Mouse (Mus musculus) B cell, adult (primary cell): ENCODE measurements around the gene Hmces. TPM values are rescaled to one million over a fixed set of nuclear protein-coding genes. Genes with fewer than 3 reads are reported as not detected.

ENCODE experiments used
- total RNA-seq: library from RNA; stranded (reverse); gene quantifications from 4 replicates; pipeline ENCODE4 v1.2.4, GENCODE M21; 2023; ENCODE audit not compliant: inconsistent age

Hmces gene
- total RNA-seq = 104 to 116 TPM (median 110 TPM) in 4 replicates

DNA sequence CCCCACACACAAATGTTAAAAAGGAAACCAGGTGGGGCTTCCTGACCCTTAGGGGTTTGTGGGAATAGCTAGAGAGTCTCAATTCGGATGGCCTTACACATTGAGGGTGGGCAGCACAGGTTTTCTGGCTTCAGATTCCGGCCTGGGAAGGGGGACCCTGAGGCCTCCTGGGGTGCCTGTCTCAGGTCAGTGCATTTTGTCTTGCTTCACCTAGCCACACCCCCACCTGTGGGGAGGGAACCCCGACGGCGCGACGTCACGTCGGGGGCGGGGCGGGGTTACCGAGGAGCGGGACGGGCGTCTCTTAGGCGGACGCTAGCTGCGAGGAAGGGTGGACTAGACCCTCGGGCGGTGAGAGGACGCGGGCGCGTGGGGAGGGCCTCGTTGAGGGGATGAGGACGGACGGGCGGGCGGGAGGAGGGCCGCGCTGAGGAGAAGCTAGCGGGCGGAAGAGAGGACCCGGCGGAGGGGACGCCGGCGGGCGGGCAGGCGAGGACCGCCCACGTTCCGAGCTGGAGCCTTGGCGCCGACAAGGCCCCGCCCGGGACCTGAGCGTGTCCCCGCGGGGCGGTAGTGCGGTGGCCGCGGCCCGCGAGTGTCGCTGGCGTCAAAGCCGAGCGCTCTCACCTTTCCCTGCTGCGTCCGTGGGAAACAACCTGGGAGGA lies at the start of gene Hmces:
Hmces (plus strand) TSS at position 275 of the 665 bp plus-strand sequence.

DNA sequence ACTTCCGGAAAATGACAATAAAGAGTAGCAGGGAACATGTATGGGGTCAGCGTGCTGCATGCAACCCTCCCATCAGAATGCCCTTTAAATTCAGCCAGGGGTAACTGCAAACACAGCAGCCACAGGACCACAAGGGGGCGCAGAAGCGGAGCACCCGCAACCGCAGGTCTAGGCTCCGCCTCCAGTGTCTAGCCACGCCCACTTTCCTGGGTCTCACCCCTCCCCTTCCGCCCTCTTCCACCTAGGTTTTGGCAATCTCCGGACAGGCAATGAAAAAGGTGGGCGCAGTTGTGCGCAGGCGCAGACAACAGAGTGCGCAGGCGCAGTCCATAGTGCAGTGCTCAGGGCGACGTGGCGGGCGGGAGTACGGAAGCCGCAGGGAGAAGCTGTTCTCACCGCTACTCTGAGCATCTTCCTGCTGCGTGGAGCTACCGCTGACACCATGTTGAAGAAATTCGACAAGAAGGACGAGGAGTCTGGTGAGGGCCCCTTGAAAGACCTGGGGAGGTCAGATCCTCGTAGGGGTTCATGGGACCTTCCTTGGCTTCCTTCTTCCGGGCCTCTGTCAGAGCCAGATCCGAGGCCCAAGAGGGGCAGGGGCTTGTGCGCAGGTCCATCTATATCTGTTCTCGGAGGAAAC lies 26.0 kb upstream of the Hmces start, which contains the start of gene Copg1:
Copg1 (plus strand) TSS at position 221 of the 640 bp plus-strand sequence.

DNA sequence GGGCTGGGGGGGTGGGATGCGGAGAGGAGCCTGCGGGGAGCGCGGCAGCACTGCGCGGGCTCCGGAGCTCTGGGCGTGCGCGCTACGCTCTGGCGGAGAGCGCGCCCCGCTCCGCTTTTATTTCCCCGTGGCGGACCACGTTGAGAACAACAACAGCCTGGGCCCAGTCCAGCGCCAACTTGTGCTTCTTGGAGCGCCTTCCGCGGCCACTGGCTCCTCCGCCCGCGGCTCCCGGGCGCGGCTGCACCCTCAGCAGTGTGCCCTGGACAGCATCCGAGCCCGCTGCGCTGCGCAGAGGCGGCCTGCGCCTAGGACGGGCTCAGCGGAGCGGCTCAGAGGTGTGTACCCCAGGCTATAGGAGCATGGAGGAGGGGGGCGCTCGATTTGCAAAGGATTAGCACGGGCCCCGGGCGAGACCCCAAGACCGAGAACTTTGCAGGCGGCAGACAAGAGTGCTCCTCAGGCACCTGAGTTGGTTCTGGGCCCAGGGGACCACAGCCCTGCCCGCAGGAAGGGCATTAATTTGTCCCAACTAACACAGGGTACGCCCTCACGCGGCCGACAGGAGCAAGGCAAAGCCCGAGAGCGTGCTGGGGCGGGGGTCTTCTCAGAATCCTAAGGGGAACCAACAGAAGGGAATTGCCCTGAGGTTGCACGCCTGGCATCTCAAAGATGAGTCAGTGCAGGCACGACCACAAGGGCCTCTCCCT lies 68.0 kb downstream of the Hmces start, which contains the start of gene H1fx:
H1fx (minus strand) TSS at position 91 of the 710 bp plus-strand sequence.

Other genes with a start within 250 kb of the Hmces start
- gene Aplf, start 241.7 kb upstream of the Hmces start, total RNA-seq = 4.6 to 5.4 TPM (median 5.1 TPM) in 4 replicates
- gene Efcc1, start 183.1 kb upstream of the Hmces start, total RNA-seq = not detected in 4 replicates
- not detected in 4 replicates for gene Gp9, start 135.9 kb upstream of the Hmces start, total RNA-seq
- 38.7 to 63.6 TPM (median 58.1 TPM) in 4 replicates for gene Rab43, start 101.8 kb upstream of the Hmces start, total RNA-seq
- gene Gm45140, start 78.1 kb upstream of the Hmces start, total RNA-seq = 3.3 to 9.1 TPM (median 5.8 TPM) in 4 replicates
- 88.7 to 106 TPM (median 102 TPM) in 4 replicates for gene Isy1, start 75.1 kb upstream of the Hmces start, total RNA-seq
- gene Cnbp, start 62.8 kb upstream of the Hmces start, total RNA-seq = 577 to 630 TPM (median 588 TPM) in 4 replicates
- 135 to 152 TPM (median 137 TPM) in 4 replicates for gene Copg1, start 26.1 kb upstream of the Hmces start, total RNA-seq
- 1.3 to 2.3 TPM (median 1.7 TPM) in 4 replicates for gene H1fx, start 67.7 kb downstream of the Hmces start, total RNA-seq
- 172 to 205 TPM (median 180 TPM) in 4 replicates for gene Rab7, start 131.3 kb downstream of the Hmces start, total RNA-seq
- gene Rpn1, start 170.5 kb downstream of the Hmces start, total RNA-seq = 96.8 to 137 TPM (median 108 TPM) in 4 replicates